Mouse (Mus musculus) hindlimb bud, embryonic 11.5 days (tissue): Measurements from ENCODE around the gene Grip1.
"Not testable (repeated sequence)": the region's sequence is repeated elsewhere in the genome, so short reads cannot be mapped to it uniquely, and the experiment has no call there.

Experiments used
- DNase-seq: peaks from one replicate; pipeline ENCODE4 v3.0.0-alpha.2; 2012; ENCODE audit warnings: low read depth, low spot score; ENCODE audit errors: extremely low spot score

Gene Grip1

GRCm38 (mm10) chr10:120033866-120034265 lies 580.2 kb downstream of the Grip1 start:
- DNase-seq, result no peak

GRCm38 (mm10) chr10:120035211-120035733 lies 581.6 kb downstream of the Grip1 start:
- no peak for DNase-seq

GRCm38 (mm10) chr10:120035824-120036223 lies 582.2 kb downstream of the Grip1 start:
- no peak for DNase-seq

- DNase-seq, result no peak
Measured at GRCm38 (mm10) chr10:120038194-120038593, 584.6 kb downstream of the Grip1 start.

- no peak for DNase-seq
Measured at GRCm38 (mm10) chr10:120044237-120044636, 590.6 kb downstream of the Grip1 start.

GRCm38 (mm10) chr10:120044714-120045234 lies 591.1 kb downstream of the Grip1 start:
- DNase-seq, result no peak

- DNase-seq, result no peak
Measured at GRCm38 (mm10) chr10:120060579-120061237, 607.1 kb downstream of the Grip1 start.

GRCm38 (mm10) chr10:120061238-120062130 lies 607.9 kb downstream of the Grip1 start:
- DNase-seq, result no peak

- DNase-seq, result peak; percentile 56
Measured at GRCm38 (mm10) chr10:120064424-120064823, 610.8 kb downstream of the Grip1 start.

- no peak for DNase-seq
Measured at GRCm38 (mm10) chr10:120066319-120066718, 612.7 kb downstream of the Grip1 start.

- DNase-seq, result no peak
Measured at GRCm38 (mm10) chr10:120077850-120078249, 624.2 kb downstream of the Grip1 start.

- no peak for DNase-seq
Measured at GRCm38 (mm10) chr10:120092548-120092947, 638.9 kb downstream of the Grip1 start.

GRCm38 (mm10) chr10:120095136-120095535 lies 641.5 kb downstream of the Grip1 start:
- DNase-seq, result no peak

- no peak for DNase-seq
Measured at GRCm38 (mm10) chr10:120095716-120096115, 642.1 kb downstream of the Grip1 start.

GRCm38 (mm10) chr10:120097564-120097963 lies 643.9 kb downstream of the Grip1 start:
- no peak for DNase-seq

- DNase-seq, result no peak
Measured at GRCm38 (mm10) chr10:120100806-120101205, 647.2 kb downstream of the Grip1 start.

GRCm38 (mm10) chr10:120111691-120112319 lies 658.2 kb downstream of the Grip1 start:
- no peak for DNase-seq

GRCm38 (mm10) chr10:120112507-120113396 lies 659.1 kb downstream of the Grip1 start, which contains the start of gene Helb:
Gene Helb, minus strand, starts transcription at chr10:120112987.
- DNase-seq, result peak; percentile 77

- not testable (repeated sequence) for DNase-seq
Measured at GRCm38 (mm10) chr10:120113482-120113881, 659.9 kb downstream of the Grip1 start.

GRCm38 (mm10) chr10:120113980-120114379 lies 660.4 kb downstream of the Grip1 start:
- no peak for DNase-seq
